Mouse (Mus musculus) telencephalon, adult 2 months (tissue): Measurements from ENCODE around the gene Mast4.
"Not testable (repeated sequence)": the region's sequence is repeated elsewhere in the genome, so short reads cannot be mapped to it uniquely, and the experiment has no call there.

Source experiments
- DNase-seq: peaks from one replicate; pipeline ENCODE4 v3.0.0-alpha.2; 2011; ENCODE audit warnings: low read depth, low spot score

Mast4 gene

DNA sequence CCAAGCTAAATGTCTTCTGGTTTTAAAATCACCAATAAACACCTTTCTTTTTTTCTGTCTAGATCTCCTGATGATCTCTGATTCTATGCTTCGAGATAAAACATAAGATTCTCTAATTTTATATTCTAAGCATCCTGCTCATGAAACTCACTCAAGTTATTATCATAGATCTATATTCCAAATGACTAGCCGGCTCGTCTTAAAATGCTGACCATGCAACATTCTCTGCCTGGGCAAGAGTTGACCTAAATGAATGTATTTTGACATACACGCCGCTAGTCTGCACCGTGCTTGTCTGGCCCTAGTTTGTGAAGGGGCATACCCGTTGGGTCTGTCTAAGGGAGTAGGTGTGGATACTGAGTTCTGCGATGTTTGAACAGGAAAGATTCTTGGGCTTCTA lies 579.2 kb downstream of the Mast4 start:
- DNase-seq, result no peak

DNA sequence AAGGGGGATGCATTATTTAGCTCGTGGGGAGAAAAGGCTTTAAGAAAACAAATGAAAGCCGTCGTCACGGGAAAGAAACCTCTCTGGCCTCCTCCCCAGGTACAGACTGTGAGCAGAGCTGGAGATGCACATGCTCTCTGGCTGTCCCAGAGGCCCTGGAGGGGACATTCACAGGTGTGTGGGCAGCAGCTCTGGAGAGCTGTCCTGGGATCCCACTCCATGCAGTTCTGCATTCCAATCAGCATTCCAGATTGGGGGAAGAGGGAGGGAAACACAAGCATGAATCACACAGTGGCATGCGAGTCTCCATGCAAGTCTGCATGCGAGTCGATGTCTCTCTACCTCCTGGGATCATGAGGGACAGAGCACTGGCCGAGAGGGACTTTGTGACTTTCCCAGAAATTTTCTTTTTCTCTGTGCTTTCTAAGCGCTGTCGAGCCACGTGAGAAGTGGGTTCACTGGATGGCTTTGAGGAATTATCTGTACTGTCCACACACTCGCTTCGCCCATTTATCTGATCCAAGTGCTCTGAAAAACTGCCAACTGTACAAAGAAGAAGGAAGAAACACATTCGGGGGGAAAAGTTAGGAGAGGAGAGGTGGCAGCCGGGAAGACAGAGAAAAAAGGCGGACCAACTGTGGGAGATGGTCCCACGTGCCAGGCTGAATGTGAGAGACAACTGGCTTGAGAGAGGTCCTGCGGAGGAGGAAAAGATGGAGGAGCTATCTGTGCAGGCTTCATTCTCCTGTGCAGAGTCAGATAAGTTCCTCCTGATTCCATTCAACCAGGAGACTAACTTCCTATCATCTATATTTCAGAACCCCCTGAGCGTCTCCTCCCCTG lies 580.4 kb downstream of the Mast4 start:
- DNase-seq, result no peak

DNA sequence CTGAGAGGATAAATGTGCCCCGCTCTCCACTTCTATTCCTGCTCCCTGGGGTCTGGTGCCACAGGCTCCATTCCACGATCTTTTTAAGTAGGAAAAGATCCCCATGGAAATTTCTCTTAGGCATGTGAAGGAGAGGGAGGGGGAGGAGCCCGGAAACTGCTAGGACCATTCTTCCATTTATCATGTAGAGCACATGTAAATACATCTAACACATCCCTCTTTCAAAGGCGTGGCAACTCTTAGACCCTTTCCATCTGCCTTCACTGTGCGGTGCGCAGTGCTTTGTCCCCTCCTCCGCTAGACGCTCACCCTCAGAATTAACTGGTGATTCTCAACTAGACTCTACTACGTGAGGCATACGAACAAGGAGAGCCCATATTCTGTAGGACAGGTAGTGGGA lies 584.4 kb downstream of the Mast4 start:
- DNase-seq, result no peak

DNA sequence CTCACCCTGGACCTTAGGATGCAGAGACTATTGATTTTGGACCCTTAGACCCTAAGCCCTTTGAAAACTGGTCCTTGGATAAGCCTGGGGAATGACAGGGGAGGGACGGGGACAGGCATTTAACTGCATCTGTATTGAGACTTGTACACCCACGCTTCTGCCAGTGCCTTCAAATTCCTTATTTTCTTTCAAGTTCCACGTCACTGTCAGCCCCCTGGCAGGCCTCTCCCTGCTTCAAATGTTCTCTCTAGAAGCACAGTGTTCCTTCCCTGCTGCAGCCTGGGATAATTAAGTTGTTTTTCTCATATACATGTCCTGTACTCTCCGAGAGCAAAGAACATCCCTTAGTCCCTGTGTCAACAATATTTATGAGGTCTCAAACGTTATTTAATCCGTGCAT lies 585.1 kb downstream of the Mast4 start:
- DNase-seq, result no peak

DNA sequence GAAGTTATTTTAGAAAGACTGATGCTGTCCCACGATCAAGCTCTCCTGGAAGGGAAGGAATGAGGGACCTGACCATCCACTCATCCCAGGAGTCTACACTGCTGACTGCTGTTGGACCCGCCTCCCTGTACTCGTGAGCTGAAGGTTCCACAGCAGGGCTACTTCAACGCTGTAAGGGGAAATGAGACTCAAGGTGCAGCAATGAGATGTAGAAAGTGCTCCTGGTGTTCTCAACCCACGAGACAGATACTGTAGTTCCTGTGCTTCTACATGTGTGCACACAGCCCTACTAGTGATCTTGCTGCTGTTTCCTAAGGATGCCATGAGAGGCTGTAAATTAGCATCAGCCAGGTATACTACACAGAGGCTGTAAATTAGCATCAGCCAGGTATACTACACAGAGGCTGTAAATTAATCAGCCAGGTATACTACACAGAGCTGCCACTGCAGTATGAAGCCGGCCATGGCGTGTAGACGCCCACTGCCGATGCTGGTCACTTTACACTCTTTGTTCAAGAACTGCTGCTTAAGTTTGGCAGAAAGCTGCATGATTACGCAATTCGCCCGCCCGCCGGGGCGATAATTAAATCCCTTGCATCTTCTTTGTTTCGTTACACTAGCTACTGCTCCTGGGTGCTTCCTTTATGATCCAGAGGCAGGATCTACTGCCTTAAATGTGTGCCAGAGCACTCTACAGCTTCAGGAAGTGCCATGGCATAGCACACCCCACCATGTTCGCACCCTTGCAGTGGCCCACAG lies 587.3 kb downstream of the Mast4 start:
- peak; percentile 59 for DNase-seq

DNA sequence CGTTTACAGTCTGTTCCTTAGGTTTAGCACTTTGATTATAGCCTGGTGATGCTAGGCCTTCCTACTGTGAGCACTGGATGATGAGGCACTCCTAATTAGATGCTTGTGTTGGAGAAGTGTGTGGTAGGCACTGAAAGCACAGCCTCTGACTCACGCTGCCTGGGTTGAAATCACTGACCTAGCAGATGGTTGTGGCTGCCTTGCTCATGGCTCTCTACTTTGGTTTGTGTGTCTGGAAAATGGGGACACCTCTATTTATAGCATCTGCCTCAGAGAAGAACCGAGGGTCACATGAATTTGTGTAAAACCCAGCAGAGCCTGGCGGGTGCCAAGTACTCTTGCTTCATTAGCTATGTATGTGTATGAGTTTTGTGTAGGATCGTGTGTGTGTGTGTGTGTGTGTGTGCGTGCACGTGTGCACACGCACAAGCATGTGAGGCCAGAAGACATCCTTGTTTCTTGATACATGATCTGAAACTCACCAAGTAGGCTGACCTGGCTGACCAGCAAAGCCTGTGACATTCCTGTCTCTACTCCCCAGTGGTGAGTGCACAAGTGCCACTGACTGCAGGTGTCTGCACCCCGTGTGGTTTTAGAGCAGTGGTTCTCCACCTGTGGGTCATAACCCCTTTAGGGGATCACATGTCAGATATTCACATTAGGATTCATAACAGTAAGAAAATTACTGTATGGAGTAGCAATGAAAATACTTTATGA lies 588.5 kb downstream of the Mast4 start:
- peak; percentile 88 for DNase-seq

DNA sequence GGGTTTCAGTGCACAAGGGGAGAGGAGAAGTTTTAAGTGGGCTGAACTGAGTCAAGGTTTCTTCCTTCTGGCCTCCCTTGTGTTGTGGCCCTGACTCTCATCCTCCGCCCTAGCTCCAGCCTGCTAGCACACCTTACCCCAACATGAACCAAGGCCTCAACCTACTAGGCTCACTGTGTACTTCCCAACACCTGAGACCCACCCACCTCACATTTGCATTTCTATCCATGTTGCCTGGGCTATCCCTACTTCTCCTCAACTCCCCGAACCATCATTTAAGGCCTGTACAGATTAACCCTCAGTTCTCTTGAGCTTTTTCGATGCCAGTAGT lies 589.1 kb downstream of the Mast4 start:
- DNase-seq, result no peak

DNA sequence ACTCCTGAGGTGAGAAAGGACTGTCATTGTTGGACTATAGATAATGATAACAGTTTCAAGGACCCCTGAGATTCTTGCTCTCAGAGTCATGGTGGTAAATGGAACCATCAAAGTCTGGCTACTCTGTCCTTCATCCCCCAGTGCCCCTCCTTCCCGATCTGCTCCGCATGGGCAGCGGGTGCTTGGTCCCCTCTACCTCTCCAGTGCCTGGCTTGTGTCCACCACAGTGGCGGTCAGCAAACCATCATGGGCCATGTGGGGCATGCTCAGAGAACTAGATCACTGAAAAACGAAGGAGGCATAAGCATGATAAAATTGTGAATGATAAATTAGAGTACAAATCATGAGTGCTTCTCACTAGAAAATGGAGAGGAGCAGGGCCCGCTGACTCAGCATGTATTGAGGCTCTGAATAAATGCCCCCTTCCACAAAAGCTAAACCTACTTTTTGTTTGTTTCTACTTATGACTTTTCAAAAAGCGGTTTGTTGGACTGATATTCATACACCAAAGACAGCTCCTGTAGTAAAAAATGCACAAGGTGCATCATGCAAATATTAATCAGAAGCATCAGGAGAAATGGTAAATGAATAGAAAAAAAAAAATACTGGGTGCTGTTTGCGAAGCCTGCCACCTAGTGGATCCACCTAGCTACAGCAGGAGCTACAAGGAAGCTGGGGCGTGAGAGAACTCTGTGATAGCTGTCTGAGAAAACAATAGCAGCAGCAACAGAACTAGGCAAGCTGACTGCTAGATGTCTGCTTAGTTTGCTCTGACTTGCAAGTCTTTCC lies 589.6 kb downstream of the Mast4 start:
- DNase-seq, result peak; percentile 52

DNA sequence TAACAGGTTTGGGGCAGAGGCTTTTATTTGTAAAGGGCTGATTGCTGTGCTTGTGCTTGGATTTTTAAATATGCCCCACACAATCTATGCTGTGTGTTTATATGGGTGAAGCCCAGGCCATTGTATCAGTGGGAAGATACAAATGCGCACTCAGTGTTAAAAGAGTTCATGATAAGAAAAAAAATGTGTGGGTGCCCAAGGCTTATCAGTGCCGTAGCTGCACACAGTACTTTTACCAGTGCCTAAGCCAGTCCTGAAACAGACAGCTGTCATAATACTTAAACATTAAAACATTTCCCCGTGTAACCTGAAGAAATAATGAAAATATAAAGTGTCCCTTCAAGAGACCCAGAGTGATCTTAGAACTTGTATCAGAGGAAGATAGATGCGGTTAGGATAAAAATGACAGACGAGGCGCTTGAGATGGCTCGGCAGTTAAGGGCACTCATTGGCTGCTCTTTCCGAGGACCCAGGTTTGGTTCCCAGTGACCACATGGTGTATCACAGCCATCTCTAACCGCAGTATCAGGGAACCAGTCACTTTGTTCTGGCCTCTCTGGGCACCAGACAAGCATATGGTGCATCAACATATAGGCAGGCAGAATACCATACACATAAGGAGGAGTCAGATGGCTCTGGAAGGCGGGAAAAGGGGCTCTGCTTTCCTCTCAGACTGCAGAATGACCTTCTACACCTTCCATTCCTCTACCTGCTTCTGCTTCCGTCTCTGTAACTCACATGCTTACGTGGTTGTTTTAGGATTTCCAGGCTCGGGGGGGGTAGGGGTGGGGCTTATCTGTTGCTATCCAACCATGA lies 594.4 kb downstream of the Mast4 start:
- no peak for DNase-seq

DNA sequence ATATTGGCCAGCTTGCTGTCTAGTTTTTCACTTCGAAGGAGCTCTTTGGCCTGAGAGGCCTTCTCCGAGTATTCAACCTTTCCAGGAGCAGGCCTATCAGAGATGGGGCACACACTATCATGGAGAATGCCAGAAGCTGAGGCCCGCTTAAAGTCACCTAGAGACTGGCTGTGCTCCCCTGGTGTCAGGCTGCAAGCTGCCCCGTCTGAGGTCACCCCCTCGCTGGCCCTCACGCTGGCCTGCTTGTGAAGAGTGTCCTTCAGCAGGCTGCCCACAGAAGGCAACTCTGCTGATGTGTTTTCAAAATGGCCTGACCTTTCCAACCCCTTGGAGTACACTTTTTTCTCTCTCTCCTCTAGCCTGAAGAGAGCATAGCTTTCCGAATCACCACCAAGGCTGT lies 596.5 kb downstream of the Mast4 start:
- DNase-seq, result no peak

DNA sequence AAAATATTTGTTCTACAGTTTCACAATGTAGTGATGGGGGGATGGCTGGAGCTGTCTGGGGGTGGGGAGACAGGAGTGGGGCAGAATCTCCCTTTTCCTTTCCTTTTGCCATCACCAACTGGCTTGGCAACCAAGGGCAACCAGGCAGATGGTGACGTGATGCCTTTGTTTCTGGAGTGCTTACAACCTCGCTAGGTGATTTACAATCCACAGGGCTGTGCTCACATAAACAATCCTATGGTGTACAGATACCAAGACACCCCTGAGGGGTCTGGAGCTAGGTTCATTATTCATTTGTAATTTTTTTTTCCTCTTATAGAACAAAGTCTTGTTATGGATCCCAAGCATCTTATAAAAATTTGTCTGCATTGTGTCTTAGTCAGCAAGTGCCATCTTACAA lies 601.2 kb downstream of the Mast4 start:
- DNase-seq, result no peak

DNA sequence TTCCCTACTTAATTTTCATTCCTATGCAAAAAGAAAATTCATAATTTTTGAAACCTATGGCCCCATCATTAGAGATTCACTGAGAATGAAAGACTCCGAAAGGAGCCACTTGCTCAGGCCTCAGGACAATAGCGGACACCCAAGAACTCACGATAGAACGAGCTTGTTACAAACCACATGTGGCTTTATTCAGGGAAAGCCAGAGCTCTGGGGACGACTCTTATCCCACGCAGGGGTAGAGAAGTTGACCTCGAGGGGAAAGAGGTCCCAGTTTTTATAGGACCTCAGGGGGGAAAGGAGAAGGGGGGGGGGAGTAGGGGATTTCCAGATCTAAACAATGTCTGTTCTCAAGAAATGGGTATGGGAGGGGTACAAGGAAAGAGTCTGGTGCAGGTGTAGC lies 605.3 kb downstream of the Mast4 start:
- DNase-seq, result not testable (repeated sequence)

DNA sequence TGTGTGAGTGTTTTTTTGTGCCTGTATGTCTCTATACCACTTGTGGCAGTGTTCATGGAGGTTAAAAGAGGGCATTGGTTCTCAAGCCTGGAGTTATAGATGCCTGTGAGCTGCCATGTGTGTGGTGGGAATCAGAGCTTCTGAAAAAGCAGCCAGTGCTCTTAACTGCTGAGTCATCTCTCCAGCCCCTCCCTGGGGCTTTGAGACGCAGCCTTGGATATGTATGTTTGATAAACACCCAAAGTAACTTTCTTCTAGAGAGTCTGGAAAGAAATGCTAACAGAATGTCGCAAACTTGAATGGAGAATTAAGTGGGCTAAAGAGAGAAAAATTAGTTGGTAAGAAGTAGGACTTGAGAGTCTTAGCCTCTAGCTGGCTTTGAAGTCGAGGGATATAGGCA lies 606.3 kb downstream of the Mast4 start:
- no peak for DNase-seq

DNA sequence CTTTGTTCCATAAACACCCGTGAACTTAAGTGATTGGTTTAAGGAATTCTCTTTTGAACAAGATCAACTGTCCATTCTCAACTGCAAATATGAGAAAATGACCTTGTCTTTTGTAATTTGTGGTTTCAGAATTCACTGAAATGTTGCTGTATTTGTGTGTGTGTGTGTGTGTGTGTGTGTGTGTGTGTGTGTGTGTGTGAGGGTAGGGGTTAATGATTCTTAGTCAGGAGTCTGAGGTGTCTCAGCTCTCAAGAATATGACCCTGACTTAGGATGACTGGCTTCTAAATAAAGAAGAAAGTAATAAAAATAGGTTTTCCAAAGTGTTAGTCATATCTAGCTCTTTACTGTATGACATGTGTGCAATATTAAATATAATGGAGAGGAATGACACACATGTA lies 607.4 kb downstream of the Mast4 start:
- no peak for DNase-seq

DNA sequence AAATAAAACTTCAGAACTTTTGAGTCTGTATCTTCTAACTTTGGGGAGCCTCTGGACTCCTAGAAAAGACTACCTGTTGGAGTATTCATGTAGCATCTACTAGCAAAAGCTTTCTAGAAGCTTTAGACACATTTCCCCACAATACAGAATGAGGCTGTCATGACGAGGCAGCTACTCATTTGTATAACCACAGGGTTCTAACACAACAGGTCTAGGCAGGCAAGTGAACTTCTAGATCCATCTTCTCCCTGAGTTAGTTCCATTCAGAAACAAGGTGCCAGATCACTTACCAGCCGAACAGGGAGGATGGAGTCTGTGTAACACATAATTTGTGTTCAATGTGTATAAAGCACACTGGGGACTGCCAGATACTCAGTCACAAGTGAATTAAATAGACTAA lies 608.4 kb downstream of the Mast4 start:
- no peak for DNase-seq

DNA sequence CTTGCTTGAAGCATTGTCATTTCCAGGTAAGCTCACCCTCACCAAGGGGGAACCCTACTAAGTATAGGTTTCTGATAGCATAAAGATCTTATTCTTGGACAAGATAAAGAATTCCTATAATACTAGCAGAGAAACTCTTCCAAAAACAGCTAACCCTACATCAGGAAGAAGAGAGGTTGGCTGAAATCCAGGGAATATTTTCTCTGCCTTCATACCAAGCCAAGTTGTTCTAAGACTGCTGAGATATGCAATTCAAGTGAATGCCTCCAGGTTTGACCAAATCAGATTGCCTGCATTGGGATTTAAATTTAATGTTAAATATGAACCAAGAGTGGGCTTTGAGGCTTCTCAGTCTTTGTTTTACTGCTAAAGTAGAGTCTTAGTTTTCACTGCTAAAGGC lies 608.9 kb downstream of the Mast4 start:
- DNase-seq, result no peak

DNA sequence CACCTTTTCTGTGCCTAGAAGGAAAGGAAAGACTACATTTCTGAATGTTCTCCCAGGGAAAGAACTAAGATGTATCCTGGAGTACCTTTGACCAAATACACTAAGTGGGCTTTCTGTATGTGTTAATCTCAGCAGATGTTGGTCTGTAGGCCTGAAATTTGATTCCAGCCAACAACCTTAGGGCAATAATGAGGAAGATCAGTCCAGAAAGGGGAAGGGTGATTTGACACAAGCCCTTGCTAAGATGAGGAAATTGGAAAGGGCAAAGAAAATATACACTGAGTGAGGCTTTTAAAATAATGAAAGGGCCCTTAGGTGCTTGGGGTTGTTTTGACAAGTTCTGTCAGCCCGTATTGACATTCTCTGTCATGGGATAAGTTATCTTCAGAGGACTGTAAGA lies 617.3 kb downstream of the Mast4 start:
- DNase-seq, result no peak

DNA sequence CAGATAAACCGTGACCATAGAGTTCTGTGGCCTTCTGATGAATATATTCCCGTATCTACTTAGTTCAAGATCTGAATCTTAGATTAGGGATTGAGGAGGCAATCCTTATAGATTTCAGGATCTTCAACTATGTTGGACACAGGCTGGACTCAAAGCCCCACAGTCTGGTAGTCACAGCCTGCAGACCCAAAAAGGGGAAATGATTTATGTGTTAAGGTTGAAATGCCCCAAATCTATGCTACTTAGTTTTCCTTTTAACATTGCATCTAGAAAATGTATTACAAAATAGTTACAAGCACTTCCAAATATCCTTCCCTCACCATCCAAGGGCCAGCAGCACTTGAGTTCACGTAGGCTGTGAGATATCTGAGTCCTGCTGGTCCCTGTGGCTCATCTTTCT lies 633.6 kb downstream of the Mast4 start:
- DNase-seq, result no peak

DNA sequence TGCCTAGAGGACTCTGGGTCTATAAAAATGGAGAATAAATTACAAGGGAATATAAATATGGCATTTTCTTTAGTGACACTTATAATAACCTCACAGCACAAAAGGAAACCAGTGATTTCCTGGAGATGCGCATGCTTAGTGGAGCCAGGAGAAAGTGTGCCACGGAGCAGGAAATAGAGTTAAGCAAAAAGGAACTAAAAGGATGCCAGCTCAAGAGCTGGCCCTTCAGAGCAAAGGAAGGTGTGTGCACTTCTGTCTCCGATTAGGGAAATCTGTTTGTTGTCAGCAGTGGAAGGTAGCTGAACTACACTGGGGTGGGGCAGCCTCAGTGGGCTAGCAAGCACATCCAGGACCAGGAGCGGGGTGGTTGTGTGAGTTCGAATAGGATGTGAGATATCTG lies 634.1 kb downstream of the Mast4 start:
- DNase-seq, result no peak

DNA sequence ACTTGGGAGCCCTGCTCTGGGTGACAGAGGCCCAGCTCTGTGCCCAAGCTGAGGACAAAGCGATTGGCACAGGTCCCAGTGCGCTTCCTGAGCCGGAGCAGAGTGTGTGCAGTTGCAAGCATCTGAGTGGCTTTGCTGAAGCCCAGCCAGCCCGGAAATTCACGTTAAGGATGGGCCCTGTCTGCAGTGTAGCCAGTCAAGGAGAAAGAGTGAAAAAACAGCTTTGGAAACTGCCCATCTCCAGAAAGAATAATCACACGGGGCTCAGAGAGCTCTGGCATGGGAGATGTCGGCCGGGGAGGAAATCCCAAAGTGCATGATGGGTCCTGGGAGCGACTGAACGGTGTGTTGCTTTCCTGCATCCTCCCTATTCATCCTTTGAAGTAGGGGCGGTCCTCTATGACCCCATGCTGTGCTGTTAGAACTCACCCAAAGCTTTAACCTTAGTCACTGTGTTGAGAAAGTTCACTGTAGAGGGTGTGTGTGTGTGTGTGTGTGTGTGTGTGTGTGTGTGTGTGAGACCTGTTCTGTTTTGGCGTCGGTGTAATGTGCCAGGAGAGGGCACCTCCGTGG lies 635.5 kb downstream of the Mast4 start:
- peak; percentile 43 for DNase-seq

DNA sequence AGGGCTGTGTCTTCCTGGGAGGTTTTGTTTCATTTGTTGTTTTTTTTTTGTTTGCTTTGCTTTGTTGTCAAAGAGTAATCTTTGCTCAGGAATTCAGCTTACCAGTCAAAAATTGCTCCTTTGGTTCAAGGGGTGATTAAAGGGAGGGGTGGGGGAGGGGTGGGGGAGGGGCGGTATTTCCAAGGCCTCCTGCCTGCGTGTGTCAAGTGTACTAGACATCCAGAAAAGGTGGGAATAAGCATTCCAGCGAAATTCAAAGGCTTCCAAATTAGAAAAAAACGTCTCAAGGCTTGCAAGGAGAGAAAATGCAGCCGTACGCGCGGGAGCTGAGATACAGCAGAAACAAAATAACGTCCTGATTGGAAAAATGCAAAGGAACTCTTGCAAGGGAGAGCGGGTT lies 636.0 kb downstream of the Mast4 start:
- no peak for DNase-seq
